Mouse (Mus musculus) midbrain, embryonic 16.5 days (tissue): Measurements from ENCODE around the gene Sept9. TPM values are rescaled to one million over a fixed set of nuclear protein-coding genes. Genes with fewer than 3 reads are reported as not detected.

Experiments used
- ATAC-seq: fragments of 200-750 bp; cut with Nextera tagmentation; 2 replicates; pipeline ENCODE4 v1.8.0; 2017; ENCODE audit warnings: moderate TSS enrichment
- H3K27ac ChIP-seq: fragments of 300-500 bp; sonication (generic); 2 replicates; pipeline ENCODE4 v1.5.1; 2014; ENCODE audit warnings: mild to moderate bottlenecking, low read length, mixed read lengths
- H3K27me3 ChIP-seq: fragments of 300-500 bp; sonication (generic); 2 replicates; pipeline ENCODE4 v1.6.1; 2014; ENCODE audit warnings: low read depth, low read length, mixed read lengths; ENCODE audit not compliant: control insufficient read depth, insufficient read depth
- H3K36me3 ChIP-seq: fragments of 300-500 bp; sonication (generic); 2 replicates; pipeline ENCODE4 v1.6.1; 2014; ENCODE audit warnings: mild to moderate bottlenecking, low read length, moderate library complexity, mixed read lengths; ENCODE audit not compliant: control insufficient read depth, insufficient read depth
- H3K4me1 ChIP-seq: fragments of 300-500 bp; sonication (generic); 2 replicates; pipeline ENCODE4 v1.6.1; 2014; ENCODE audit warnings: mild to moderate bottlenecking, low read length, mixed read lengths; ENCODE audit not compliant: control insufficient read depth, insufficient read depth
- H3K4me2 ChIP-seq: fragments of 300-500 bp; sonication (generic); 2 replicates; pipeline ENCODE4 v1.6.1; 2014; ENCODE audit warnings: mild to moderate bottlenecking, low read length, mixed read lengths
- H3K4me3 ChIP-seq: fragments of 300-500 bp; sonication (generic); 2 replicates; pipeline ENCODE4 v1.5.1; 2014; ENCODE audit warnings: low read depth, mild to moderate bottlenecking, low read length, moderate library complexity, mixed read lengths
- H3K9ac ChIP-seq: fragments of 300-500 bp; sonication (generic); 2 replicates; pipeline ENCODE4 v1.6.1; 2014; ENCODE audit warnings: low read depth, low read length, mixed read lengths
- H3K9me3 ChIP-seq: fragments of 300-500 bp; sonication (generic); replicated peaks from 2 replicates; pipeline ENCODE4 v1.6.1; 2014; ENCODE audit warnings: mild to moderate bottlenecking, low read length, mixed read lengths; ENCODE audit not compliant: control insufficient read depth, poor library complexity, severe bottlenecking
- WGBS: fragments of 180-500 bp; shearing (Covaris S2); extraction: QIAGEN DNeasy Blood & Tissue Kit; methylation state at CpG from one replicate; pipeline ENCODE4 v1.1.7; 2014; 5-methylcytosine and 5-hydroxymethylcytosine counted together
- polyA plus RNA-seq: library from polyadenylated mRNA; unstranded; fragments of >200 nt; fragmentation: Nextera tagmentation; extraction: Ambion mirVana; gene quantifications from 2 replicates; pipeline ENCODE4 v1.2.1, GENCODE M21; 2015

The Sept9 gene
- polyA plus RNA-seq, 1 experiment from 2014 or later, result 103 TPM

- H3K27me3 ChIP-seq, result no peaks in the 10 kb centered on the region
- H3K36me3 ChIP-seq, result no peaks in the 10 kb centered on the region
- no peaks in the 10 kb centered on the region for H3K4me1 ChIP-seq
- H3K4me3 ChIP-seq, result no peak overlapping the region
- no peak overlapping the region for H3K4me2 ChIP-seq
- no peak overlapping the region for H3K27ac ChIP-seq
- WGBS, result 87% methylated on average over 3 of the region's 3 CpGs
- H3K9ac ChIP-seq, result no peak overlapping the region
- H3K9me3 ChIP-seq, result peaks cover 13% of the 10 kb centered on the region; the same call in 1 of the 2 replicates
- ATAC-seq, result no peak
These were observed 16.7 kb upstream of the Sept9 start for GRCm38 (mm10) chr11:117182808-117183207.

GRCm38 (mm10) chr11:117183299-117183698, 16.2 kb upstream of the Sept9 start:
- Histone ChIP-seq H3K4me2 (no peak overlapping the region), H3K4me1 (no peaks in the 10 kb centered on the region), H3K9me3 (peaks cover 13% of the 10 kb centered on the region; the same call in 1 of the 2 replicates), H3K27ac (no peak overlapping the region), H3K36me3 (no peaks in the 10 kb centered on the region), H3K27me3 (no peaks in the 10 kb centered on the region), H3K9ac (no peak overlapping the region), H3K4me3 (no peak overlapping the region)
- ATAC-seq, result no peak
- 88% methylated on average over 3 of the region's 3 CpGs for WGBS

GRCm38 (mm10) chr11:117183841-117184240, 15.6 kb upstream of the Sept9 start:
- WGBS, result 87% methylated on average over 5 of the region's 5 CpGs
- no peaks in the 10 kb centered on the region for H3K27me3 ChIP-seq
- no peaks in the 10 kb centered on the region for H3K36me3 ChIP-seq
- peaks cover 13% of the 10 kb centered on the region; the same call in 1 of the 2 replicates for H3K9me3 ChIP-seq
- H3K4me2 ChIP-seq, result no peak overlapping the region
- H3K4me1 ChIP-seq, result no peaks in the 10 kb centered on the region
- no peak overlapping the region for H3K27ac ChIP-seq
- ATAC-seq, result no peak
- no peak overlapping the region for H3K9ac ChIP-seq
- no peak overlapping the region for H3K4me3 ChIP-seq

- no peak for ATAC-seq
- Histone ChIP-seq H3K36me3 (no peaks in the 10 kb centered on the region), H3K4me2 (no peak overlapping the region), H3K9me3 (peaks cover 13% of the 10 kb centered on the region; the same call in 1 of the 2 replicates), H3K27ac (no peak overlapping the region), H3K9ac (no peak overlapping the region), H3K27me3 (no peaks in the 10 kb centered on the region), H3K4me1 (no peaks in the 10 kb centered on the region), H3K4me3 (no peak overlapping the region)
- WGBS, result 67% methylated on average over 21 of the region's 21 CpGs
These were observed 14.2 kb upstream of the Sept9 start for GRCm38 (mm10) chr11:117185076-117185933.

GRCm38 (mm10) chr11:117191524-117191923, 7.9 kb upstream of the Sept9 start:
- 74% methylated on average over 5 of the region's 5 CpGs for WGBS
- no peaks in the 10 kb centered on the region for H3K9me3 ChIP-seq
- no peaks in the 10 kb centered on the region for H3K4me1 ChIP-seq
- no peak overlapping the region for H3K9ac ChIP-seq
- no peaks in the 10 kb centered on the region for H3K27me3 ChIP-seq
- no peak overlapping the region for H3K4me3 ChIP-seq
- no peak for ATAC-seq
- no peak overlapping the region for H3K27ac ChIP-seq
- H3K4me2 ChIP-seq, result no peak overlapping the region
- no peaks in the 10 kb centered on the region for H3K36me3 ChIP-seq

GRCm38 (mm10) chr11:117194475-117194937, 5.0 kb upstream of the Sept9 start:
- Histone ChIP-seq H3K27ac (no peak overlapping the region), H3K9me3 (no peaks in the 10 kb centered on the region), H3K9ac (no peak overlapping the region), H3K4me2 (no peak overlapping the region), H3K4me3 (no peak overlapping the region), H3K4me1 (peaks cover 4% of the 10 kb centered on the region), H3K27me3 (peaks cover 14% of the 10 kb centered on the region), H3K36me3 (no peaks in the 10 kb centered on the region)
- ATAC-seq, result no peak
- 73% methylated on average over 11 of the region's 11 CpGs for WGBS

GRCm38 (mm10) chr11:117195616-117196015, 3.8 kb upstream of the Sept9 start:
- no peaks in the 10 kb centered on the region for H3K9me3 ChIP-seq
- peaks cover 9% of the 10 kb centered on the region for H3K4me1 ChIP-seq
- 93% methylated on average over 6 of the region's 6 CpGs for WGBS
- H3K4me2 ChIP-seq, result no peak overlapping the region
- H3K36me3 ChIP-seq, result no peaks in the 10 kb centered on the region
- no peak overlapping the region for H3K4me3 ChIP-seq
- H3K27ac ChIP-seq, result no peak overlapping the region
- no peak overlapping the region for H3K9ac ChIP-seq
- no peak for ATAC-seq
- peaks cover 23% of the 10 kb centered on the region for H3K27me3 ChIP-seq

GRCm38 (mm10) chr11:117196681-117197080, 2.8 kb upstream of the Sept9 start:
- Histone ChIP-seq H3K9ac (no peak overlapping the region), H3K27ac (no peak overlapping the region), H3K36me3 (no peaks in the 10 kb centered on the region), H3K4me1 (peaks cover 9% of the 10 kb centered on the region), H3K27me3 (peaks cover 30% of the 10 kb centered on the region), H3K4me2 (no peak overlapping the region), H3K9me3 (no peaks in the 10 kb centered on the region), H3K4me3 (no peak overlapping the region)
- 89% methylated on average over 7 of the region's 7 CpGs for WGBS
- no peak for ATAC-seq

GRCm38 (mm10) chr11:117198122-117198521, 1.3 kb upstream of the Sept9 start:
- 87% methylated on average over 5 of the region's 5 CpGs for WGBS
- Histone ChIP-seq H3K27ac (no peak overlapping the region), H3K36me3 (no peaks in the 10 kb centered on the region), H3K4me2 (no peak overlapping the region), H3K4me3 (no peak overlapping the region), H3K27me3 (peaks cover 32% of the 10 kb centered on the region), H3K9ac (no peak overlapping the region), H3K9me3 (no peaks in the 10 kb centered on the region), H3K4me1 (peaks cover 9% of the 10 kb centered on the region)
- ATAC-seq, result no peak
